Mouse (Mus musculus) layer of hippocampus, adult 9-10 months (tissue): Measurements from ENCODE around the gene Zmiz1.

Source experiments
- DNase-seq: peaks from one replicate; pipeline ENCODE4 v3.0.0; 2022; ENCODE audit warnings: low spot score

The Zmiz1 gene

DNA sequence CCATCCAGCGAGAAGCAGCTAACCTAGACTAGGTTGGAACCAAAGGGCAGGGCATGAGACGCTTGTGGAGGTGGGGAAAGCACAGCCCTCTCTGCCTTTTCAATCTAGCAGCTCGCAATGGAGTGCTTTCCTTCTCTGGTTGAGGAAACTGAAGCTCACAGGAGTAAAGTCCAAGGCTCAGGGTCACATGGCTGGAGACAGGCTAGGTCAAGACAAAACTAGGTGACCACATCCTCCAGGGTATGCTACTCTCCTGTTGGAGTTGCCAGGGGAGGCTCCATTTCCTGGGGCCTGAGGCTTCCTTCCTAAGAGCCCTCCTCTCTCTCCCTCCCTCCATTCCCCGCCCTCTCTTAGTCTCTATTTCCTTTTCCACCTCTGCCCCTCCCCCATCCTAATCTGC lies 135.6 kb downstream of the Zmiz1 start:
- no peak for DNase-seq

DNA sequence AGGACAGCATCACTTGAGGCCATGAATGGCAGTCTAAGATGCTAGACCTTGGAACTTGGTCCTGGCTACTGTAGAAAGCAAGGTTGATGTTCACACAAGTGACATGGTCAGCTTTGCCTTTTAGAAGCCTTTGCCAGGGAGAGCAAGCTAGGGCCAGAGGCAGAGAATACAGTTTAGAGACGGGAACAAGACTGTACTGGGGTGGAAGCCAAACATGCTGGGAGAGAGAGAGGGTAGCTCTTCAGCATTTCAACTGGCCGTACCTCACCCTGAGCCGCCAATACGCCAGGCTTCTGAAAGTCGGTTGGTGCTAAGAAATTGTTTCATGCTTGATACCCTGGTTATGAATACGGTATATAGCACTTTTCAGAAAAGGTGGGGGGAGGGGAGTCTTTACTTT lies 140.0 kb downstream of the Zmiz1 start:
- DNase-seq, result no peak

GRCm38 (mm10) chr14:25599934-25600333 lies 140.9 kb downstream of the Zmiz1 start:
- DNase-seq, result no peak

DNA sequence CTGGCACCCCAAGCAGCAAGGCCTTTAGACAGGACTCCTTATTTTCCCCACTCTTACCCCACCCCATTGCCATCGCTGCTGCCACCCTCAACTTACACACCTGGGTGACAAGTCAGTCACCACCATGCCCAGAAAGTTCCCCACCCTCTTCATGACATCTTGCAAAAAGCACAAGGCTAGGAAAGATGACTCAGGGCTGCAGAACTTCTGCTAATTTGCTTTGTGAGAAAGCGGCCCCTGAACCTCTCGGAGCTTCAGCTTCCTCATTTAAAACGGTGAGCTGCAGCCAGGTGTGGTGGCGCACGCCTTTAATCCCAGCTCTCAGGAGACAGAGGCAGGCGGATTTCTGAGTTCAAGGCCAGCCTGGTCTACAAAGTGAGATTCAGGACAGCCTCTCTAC lies 141.4 kb downstream of the Zmiz1 start:
- no peak for DNase-seq

DNA sequence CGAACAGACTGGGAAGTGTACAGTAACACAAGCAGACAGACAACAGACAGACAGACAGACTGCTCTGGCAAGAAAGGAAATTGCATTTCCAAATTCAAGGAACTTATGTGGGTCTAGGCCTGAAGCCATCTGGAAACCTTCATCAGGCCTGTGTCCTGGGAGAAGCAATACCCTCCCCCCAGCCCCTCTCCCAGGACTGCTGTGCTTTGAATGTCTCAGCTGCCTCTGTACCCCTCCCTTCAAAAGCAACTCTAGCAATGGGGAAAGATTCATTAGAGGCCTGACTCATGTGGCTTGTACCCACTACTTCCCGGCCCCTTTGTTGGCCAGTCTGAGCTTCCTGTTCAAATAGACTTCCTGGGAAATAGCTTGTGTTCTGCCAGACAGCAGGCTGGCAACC lies 142.0 kb downstream of the Zmiz1 start:
- no peak for DNase-seq

DNA sequence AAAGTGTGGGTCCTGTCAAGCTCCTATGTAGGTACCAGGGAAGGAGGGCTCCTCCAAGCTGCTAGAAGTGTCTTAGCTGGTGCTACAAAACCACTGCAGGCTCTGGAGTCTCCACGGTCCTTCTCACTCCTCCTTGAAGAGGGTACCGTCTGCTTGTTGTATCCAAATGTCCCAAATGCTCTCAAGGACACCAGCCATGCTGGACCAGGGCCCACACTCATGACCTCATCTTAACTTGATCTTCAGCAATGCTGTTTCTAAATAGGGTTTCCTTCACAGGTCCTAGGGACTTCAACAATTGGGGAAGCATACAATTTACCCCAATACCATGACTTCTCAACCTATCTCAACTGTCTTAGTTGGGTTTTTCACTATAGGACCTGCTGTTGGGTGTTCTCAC lies 143.0 kb downstream of the Zmiz1 start:
- DNase-seq, result no peak

DNA sequence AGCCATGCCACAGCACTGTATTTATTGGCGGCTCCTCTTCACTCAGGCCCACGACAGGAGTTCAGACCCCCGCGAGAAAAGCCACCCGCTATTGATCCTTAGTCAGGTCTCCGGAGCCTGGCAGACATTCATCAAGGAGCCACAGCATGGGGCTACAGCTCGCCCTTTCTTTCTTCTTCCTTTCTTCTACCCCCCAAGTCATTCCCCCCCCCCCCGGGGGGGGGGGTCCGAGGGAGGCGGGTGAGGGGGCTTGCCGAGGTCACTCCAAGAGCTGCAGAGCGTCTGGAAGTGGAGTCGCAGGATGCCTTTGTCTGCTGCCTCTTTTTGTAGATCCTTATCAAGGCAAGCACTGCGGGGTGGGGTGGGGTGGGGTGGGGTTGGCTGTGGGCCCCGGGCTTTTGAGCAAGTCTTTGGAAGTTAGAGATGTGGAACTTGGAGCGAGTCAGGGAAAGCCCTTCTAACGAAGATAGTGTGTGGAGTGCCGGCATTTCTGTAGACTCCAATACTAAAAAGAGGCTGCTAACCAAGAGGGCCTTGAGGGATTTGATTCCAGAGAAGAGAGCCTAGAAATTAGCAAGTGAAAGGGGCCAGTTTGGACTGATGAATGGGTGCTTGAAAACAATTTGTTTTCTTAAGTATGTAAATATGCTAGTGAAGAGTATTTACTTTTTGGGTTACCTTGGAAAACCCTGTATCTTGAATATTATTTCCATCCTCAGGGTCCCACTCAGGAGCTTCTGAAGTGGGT lies 145.6 kb downstream of the Zmiz1 start:
- DNase-seq, result no peak

GRCm38 (mm10) chr14:25606372-25607140 lies 147.6 kb downstream of the Zmiz1 start:
- DNase-seq, result no peak

DNA sequence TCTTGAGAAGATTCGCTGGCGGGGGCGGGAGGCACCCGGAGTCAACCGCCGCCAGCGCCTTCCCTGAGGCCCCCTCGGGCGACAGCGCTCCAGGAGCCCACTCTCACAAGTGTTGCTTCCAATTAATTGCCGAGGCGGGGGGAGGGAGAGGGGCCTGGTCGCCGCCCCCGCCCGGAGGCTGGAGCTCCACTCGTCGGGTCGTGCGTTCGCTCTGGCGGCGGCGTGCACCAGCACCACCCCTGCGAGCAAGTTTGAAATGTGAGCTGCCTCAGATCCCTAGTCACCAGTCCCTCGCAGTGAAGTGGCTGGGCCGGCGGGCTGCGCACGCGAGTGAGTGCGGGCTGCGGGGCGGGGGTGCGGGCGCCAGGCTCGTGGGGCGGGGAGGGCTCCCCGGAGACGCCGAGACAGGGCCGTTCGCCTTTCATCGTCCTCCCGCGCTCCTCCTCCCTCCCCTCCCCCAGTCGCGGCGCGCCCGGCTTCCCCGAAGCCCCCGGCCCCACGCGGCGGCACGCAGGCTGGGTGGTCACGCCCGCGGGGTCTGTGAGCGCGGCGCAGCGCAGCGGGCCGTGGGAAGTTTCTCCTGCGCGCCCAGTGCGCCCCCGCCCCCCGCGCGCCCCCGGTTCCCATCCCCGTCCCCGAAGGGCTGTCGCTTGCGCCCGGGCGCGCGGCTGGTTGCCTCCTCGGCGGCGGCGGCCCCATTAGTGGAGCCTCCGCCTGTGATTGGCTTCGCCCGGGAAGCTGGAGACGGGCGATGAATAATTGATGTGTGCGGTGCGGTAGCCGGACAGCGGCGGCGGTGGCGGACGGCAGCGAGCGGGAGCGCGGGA lies 148.4 kb downstream of the Zmiz1 start:
- no peak for DNase-seq

GRCm38 (mm10) chr14:25607968-25608491 lies 149.0 kb downstream of the Zmiz1 start:
- DNase-seq, result no peak

- no peak for DNase-seq
Observed at GRCm38 (mm10) chr14:25608618-25609017, 149.6 kb downstream of the Zmiz1 start.

DNA sequence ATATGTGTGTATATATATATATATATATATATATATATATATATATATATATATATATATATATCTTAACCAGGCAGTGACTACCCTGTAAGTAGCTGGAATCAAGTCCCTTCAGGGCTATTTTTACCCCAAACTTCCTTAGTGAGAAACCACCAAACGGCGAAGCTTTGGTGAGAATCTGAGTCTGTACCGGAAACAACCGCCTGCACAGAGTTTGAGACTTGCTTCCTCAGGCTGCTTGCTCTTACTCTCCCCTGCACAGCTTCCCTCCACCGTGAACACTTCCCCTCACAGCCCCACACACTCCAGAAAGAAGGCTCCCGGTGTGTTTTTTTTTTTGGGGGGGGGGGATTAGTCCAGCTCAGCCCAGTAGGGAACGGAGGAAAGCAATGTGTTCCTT lies 150.4 kb downstream of the Zmiz1 start:
- no peak for DNase-seq

- DNase-seq, result no peak
Observed at GRCm38 (mm10) chr14:25610396-25611158, 151.6 kb downstream of the Zmiz1 start.

DNA sequence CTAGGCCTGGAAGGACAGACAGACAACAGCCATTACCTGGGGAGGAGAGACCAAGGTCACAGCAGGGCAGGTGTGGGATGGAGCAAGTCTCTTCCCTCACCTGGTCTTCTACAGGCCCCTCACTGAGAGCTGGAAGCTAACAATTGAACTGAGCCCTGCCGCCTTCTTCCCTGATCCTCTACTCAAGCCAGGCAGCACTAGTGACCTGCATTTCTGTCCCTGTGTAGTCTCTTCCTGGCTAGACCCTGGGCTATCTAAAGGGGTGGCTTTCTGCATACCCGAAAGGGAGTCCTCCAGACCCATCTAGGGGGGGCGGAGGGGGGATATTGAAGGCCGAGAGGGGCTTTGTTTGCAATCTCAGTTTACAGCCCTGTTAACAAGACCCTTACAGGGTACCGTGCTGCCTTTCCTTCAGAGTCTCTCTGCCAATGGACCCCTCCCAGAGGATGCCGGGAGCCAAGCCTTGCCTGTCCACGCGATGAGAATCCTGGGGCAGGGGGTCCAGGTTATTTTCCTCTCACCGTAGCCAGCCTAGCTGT lies 152.2 kb downstream of the Zmiz1 start:
- no peak for DNase-seq

GRCm38 (mm10) chr14:25611815-25612698 lies 153.1 kb downstream of the Zmiz1 start:
- no peak for DNase-seq

- no peak for DNase-seq
Observed at GRCm38 (mm10) chr14:25613942-25614575, 155.1 kb downstream of the Zmiz1 start.

GRCm38 (mm10) chr14:25614684-25615083 lies 155.7 kb downstream of the Zmiz1 start:
- no peak for DNase-seq

DNA sequence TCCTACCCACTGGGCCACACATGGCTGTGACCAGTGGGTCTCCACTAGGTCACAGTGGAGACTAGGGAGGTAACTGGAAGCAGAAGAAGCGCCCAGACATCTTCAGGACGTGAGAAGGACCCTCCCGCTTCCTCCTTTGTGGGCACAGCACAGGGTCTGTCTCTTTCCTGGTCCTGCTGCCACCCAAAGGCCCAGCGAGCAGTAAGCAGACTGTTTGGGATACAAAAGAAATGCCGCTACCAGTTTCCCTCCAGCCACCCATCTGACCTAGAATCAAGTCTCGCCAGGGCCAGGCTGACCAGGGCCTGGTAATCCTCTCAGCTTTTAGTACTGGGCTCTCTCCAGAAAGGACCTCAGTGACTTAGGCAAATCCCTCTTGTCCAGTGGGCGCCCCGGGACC lies 156.6 kb downstream of the Zmiz1 start:
- DNase-seq, result no peak

DNA sequence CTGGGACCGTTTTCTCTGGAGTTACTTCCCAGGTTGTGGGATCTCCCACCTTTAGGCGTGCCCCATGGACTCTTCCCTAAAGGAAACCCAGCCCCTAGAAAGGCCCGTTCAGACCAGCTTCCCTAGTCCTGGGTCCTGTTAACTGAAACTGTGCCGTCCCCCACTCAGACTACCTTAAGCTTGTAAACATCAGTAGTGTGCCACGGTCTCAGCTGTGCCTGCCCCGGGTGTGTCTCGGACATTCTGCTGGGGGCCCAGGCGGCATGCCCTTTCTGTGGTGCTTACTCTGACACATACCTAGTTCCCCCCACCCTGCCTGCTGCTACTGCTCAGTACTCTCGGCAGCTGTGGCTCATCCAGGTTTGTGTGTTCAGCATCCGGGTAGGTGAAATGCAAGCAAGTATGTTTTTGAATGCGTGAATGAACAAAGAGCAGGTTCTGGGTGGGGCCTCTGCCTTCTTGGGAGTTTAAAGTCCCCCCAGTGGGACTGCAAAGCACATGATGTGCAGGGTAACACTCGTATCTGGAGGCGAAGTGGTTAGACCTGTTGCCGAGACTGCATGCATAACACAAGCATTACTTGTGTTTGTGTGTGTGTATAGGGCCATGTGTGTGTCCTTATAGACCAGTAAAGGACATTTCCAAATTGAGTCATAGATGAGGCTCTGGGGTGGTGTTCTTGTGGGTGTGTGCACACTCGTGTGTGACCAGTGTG lies 157.2 kb downstream of the Zmiz1 start:
- no peak for DNase-seq
